Mouse (Mus musculus) forebrain, embryonic 16.5 days (tissue): Measurements from ENCODE around the gene Nr6a1. TPM values are rescaled to one million over a fixed set of nuclear protein-coding genes. Genes with fewer than 3 reads are reported as not detected.

Experiments
- ATAC-seq: fragments of 200-750 bp; cut with Nextera tagmentation; 2 replicates; pipeline ENCODE4 v1.8.0; 2017; ENCODE audit warnings: mild to moderate bottlenecking, moderate library complexity
- H3K27ac ChIP-seq: fragments of 300-500 bp; sonication (generic); 2 replicates; pipeline ENCODE4 v1.5.1; 2014; ENCODE audit warnings: low read length, control low read depth
- H3K27me3 ChIP-seq: fragments of 300-500 bp; sonication (generic); replicated peaks from 2 replicates; pipeline ENCODE4 v1.6.1; 2014; ENCODE audit warnings: low read length; ENCODE audit not compliant: control insufficient read depth, insufficient read depth
- H3K36me3 ChIP-seq: fragments of 300-500 bp; sonication (generic); 2 replicates; pipeline ENCODE4 v1.6.1; 2014; ENCODE audit not compliant: control insufficient read depth, insufficient read depth
- H3K4me1 ChIP-seq: fragments of 300-500 bp; sonication (generic); replicated peaks from 2 replicates; pipeline ENCODE4 v1.6.1; 2014; ENCODE audit warnings: low read length; ENCODE audit not compliant: control insufficient read depth, insufficient read depth
- H3K4me2 ChIP-seq: fragments of 300-500 bp; sonication (generic); 2 replicates; pipeline ENCODE4 v1.6.1; 2014; ENCODE audit warnings: mild to moderate bottlenecking, low read length, control low read depth
- H3K4me3 ChIP-seq: fragments of 300-500 bp; sonication (generic); replicated peaks from 2 replicates; pipeline ENCODE4 v1.5.1; 2014; ENCODE audit warnings: mild to moderate bottlenecking, low read length, control low read depth
- H3K9ac ChIP-seq: fragments of 300-500 bp; sonication (generic); replicated peaks from 2 replicates; pipeline ENCODE4 v1.6.1; 2014; ENCODE audit warnings: low read depth, low read length, control low read depth
- H3K9me3 ChIP-seq: fragments of 300-500 bp; sonication (generic); 2 replicates; pipeline ENCODE4 v1.6.1; 2016; ENCODE audit warnings: low read length; ENCODE audit not compliant: control insufficient read depth
- WGBS: fragments of 180-500 bp; shearing (Covaris S2); extraction: QIAGEN DNeasy Blood & Tissue Kit; methylation state at CpG from one replicate; pipeline ENCODE4 v1.1.7; 2014; 5-methylcytosine and 5-hydroxymethylcytosine counted together
- polyA plus RNA-seq: library from polyadenylated mRNA; unstranded; fragments of >200 nt; fragmentation: Nextera tagmentation; extraction: Ambion mirVana; gene quantifications from 2 replicates; pipeline ENCODE4 v1.2.1, GENCODE M21; 2015

Nr6a1 gene
- polyA plus RNA-seq, 1 experiment from 2014 or later: 1.1 TPM

DNA sequence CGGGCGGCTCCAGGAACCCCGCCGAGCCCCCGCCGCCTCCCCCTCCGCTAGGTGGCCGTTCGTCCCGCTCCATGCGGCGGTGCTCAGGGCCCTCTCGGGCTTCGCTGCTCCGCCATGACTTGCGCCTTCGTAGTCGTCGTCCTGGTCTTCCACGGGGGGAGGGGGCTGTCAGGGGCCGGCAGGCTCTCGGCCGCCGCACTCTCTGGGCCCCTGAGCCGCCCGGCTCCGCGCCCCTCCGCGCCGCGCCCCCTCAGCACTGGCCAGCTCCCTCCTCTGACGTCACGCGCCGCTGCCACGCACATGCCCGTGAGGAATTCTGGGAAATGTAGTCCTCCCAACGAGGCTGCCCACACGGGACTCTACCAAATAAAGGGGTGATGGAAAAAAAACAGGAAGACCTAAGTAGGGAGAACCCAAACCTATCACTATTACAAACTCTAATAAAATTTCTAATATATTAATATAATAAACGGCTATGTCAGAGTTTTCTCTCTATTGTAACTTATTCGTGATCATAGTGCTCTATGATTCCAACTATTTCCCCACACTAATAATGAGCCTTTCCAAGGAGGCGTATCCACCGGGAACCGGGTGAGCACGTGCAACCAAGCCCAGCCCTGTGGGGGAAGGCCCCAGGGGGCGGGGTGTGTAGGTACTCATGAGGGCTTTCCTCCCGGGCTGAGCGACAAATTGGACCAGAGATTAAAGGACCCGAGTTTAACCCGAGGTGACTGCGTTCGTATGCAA, 1.2 kb downstream of the Nr6a1 start:
- peaks cover 10% of the 10 kb centered on the region for H3K27me3 ChIP-seq
- peak overlapping the region; percentile 70 for H3K9ac ChIP-seq
- H3K4me3 ChIP-seq: peak overlapping the region; percentile 85
- peaks cover 19% of the 10 kb centered on the region for H3K4me1 ChIP-seq
- H3K36me3 ChIP-seq: no peaks in the 10 kb centered on the region
- under 1% methylated on average over 48 of the region's 53 CpGs for WGBS
- no peak overlapping the region for H3K27ac ChIP-seq
- H3K9me3 ChIP-seq: no peaks in the 10 kb centered on the region
- H3K4me2 ChIP-seq: peak overlapping the region; percentile 99
- ATAC-seq: peak; percentile 94

DNA sequence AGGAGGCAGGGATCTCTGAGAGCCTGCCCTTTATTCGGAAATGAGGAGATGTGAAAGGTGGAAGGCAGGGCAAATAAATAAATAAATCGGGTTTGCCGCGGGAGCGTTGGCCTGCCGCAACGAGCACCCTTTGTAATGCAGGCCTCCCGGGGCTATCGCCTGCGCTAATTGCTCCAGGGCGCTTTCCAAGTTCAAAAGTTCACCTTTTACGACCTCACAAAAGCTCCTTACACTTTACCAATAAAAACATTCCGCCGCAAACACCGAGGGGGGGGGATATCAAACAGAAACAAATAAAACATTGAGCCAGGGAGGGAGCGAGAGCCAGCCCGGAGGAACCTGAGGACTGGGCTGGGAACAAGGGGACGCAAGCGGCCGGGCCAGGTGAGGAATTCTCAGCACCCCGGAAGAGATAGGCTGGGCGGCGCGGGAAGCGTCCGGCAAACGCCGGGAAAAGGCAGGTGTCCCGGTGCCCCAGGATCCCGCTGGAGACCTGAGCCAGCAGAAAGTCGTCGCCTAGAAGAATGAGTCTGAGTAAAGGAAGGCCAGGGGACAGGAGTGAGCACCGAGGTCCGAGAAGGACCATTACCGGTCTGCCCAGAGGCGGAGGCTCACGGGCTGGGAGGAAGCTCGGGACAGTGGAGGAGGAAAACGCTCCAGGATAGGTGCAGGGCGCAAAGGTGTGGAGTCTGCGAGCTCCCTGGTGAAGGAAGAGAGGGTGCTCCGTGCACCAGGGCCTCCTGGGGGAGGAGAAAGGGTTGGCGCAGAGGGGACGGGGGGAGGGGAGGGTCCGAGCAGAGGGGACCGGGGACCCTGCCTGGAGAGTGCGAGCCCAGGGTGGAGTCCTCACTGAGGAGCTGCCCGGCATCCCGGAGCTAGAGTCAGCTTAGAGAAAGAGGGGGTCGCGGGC, 2.1 kb downstream of the Nr6a1 start:
- Histone ChIP-seq H3K4me2 (peak overlapping the region; percentile 99), H3K27ac (no peak overlapping the region), H3K9me3 (no peaks in the 10 kb centered on the region), H3K4me3 (peak overlapping the region; percentile 85), H3K27me3 (peaks cover 9% of the 10 kb centered on the region), H3K36me3 (no peaks in the 10 kb centered on the region), H3K9ac (peak overlapping the region; percentile 70), H3K4me1 (peaks cover 18% of the 10 kb centered on the region)
- peak; percentile 52 for ATAC-seq
- under 1% methylated on average over 51 of the region's 51 CpGs for WGBS

DNA sequence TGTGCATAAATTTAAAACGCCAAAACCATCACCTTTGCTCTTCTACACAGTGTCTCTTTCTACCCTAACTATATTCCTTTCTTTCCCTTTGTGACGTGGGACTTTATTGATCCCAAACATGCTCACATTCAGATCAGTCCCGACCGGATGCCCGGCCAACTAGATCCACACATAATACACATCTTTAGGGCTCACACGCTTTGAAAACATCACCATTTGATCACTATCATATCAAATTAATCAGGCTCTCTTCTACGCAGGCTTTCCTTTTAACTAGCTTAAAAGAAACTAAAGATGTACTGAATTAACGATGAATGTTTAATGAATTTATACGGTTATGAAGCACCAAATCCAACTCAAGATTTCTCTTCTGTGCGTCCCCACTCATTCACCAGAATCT, 2.9 kb downstream of the Nr6a1 start:
- ATAC-seq: no peak
- H3K4me3 ChIP-seq: peak overlapping the region; percentile 85
- peaks cover 8% of the 10 kb centered on the region for H3K27me3 ChIP-seq
- H3K4me2 ChIP-seq: peak overlapping the region; percentile 99
- H3K27ac ChIP-seq: no peak overlapping the region
- no peak overlapping the region for H3K9ac ChIP-seq
- peaks cover 18% of the 10 kb centered on the region for H3K4me1 ChIP-seq
- H3K9me3 ChIP-seq: no peaks in the 10 kb centered on the region
- 4% methylated on average over 10 of the region's 10 CpGs for WGBS
- H3K36me3 ChIP-seq: no peaks in the 10 kb centered on the region

DNA sequence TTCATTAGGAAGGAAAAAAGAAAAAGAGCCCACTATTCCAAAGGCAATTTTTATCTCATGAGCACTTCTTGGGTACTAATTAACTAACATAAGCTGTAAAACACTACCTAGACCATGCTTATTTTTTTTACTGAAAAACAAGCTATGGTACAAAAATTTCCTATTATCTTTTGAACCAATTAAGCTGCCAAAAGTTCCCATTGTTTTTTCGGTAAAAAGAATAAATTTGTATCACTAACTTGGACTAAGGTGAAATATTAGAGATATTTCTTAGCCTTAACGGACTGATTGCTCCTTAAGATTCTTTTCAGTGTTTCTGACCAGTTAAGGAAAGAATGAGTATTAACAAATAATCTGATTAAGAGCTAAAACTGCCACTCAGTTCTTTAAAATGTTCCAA, 3.6 kb downstream of the Nr6a1 start:
- 24% methylated on average over 2 of the region's 2 CpGs for WGBS
- no peaks in the 10 kb centered on the region for H3K9me3 ChIP-seq
- H3K4me1 ChIP-seq: peaks cover 18% of the 10 kb centered on the region
- H3K4me3 ChIP-seq: no peak overlapping the region
- H3K36me3 ChIP-seq: no peaks in the 10 kb centered on the region
- no peak overlapping the region for H3K9ac ChIP-seq
- no peak overlapping the region for H3K27ac ChIP-seq
- peaks cover 8% of the 10 kb centered on the region for H3K27me3 ChIP-seq
- no peak overlapping the region for H3K4me2 ChIP-seq
- ATAC-seq: no peak

DNA sequence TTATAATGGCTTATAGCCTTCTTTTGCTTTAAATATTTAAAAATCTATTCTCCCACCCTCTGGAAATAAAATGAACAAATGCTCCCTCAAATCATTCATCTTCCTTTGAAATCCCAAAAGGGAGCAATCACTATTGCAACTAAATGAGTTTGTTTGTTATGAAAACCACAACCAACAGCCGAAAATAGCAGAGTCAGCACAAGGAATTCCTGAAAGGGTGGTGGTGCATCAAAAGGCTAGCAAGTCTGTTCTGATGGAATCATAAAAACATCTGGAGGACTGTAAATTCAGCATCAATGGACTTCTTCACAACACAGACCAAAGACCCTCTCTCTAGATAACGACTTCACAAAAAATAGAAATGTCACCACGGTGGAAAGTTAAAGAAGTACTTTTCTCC, 4.0 kb downstream of the Nr6a1 start:
- no peak overlapping the region for H3K9ac ChIP-seq
- no peak for ATAC-seq
- H3K4me1 ChIP-seq: peaks cover 18% of the 10 kb centered on the region
- H3K36me3 ChIP-seq: no peaks in the 10 kb centered on the region
- WGBS: 30% methylated on average over 3 of the region's 3 CpGs
- H3K4me3 ChIP-seq: no peak overlapping the region
- H3K4me2 ChIP-seq: no peak overlapping the region
- no peaks in the 10 kb centered on the region for H3K9me3 ChIP-seq
- H3K27ac ChIP-seq: no peak overlapping the region
- peaks cover 8% of the 10 kb centered on the region for H3K27me3 ChIP-seq

DNA sequence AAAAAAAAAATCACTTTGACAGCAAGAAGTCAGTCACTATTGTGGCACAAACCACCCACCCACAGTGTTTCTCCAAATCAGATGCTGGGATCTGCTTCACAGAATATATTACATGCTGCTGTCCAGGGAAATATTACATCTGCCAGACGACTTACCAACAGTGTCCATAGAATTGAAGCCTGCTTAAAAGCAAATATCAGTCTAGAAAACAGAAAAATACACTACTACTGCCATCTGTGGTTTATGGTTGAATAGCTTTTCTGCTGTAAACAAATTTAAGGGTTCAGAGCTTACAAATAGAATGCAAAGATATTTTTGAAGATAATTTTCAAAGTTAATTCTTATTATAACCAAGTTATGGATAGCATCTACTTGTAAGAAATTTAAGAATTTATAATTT, 6.1 kb downstream of the Nr6a1 start:
- no peak overlapping the region for H3K4me3 ChIP-seq
- no peak overlapping the region for H3K4me2 ChIP-seq
- H3K27ac ChIP-seq: no peak overlapping the region
- ATAC-seq: no peak
- H3K9ac ChIP-seq: no peak overlapping the region
- H3K9me3 ChIP-seq: no peaks in the 10 kb centered on the region
- no peaks in the 10 kb centered on the region for H3K36me3 ChIP-seq
- H3K4me1 ChIP-seq: peaks cover 13% of the 10 kb centered on the region
- peaks cover 8% of the 10 kb centered on the region for H3K27me3 ChIP-seq
- 23% methylated on average over 1 of the region's 1 CpGs for WGBS

DNA sequence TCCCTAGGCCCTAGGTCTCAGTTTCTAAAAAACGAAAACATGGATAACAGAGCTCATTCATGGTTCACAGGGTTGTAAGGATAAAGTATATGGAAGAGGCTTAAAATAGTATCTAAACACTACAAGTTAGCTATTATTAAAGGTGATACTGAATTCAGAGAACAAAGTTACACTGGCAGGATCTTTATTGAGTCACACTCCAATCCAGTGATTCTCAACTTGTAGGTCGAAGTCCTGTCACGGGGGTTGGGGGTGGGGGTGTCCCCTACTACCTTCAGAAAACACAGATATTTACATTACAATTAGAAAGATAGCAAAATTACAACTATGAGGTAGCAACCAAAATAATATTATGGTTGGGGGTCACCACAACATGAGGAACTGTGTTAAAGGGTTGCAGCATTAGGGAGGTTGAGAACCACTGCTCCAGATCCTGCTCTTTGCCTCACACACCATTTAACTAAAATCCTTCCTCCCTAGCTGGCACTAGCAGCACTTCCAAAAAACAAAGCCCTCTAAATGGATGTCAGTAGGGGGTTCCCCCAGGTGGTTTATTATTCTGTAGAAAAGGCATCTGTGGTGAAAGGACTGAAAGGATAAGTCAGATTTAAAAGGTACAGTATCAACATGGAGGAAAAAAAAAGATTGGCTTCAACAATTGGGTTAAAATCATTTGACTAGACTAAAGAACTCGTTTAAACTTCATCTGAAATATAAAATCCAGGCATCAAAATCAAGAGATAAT, 10.4 kb downstream of the Nr6a1 start:
- Histone ChIP-seq H3K4me2 (no peak overlapping the region), H3K4me3 (no peak overlapping the region), H3K9ac (no peak overlapping the region), H3K9me3 (no peaks in the 10 kb centered on the region), H3K27ac (no peak overlapping the region), H3K4me1 (peaks cover 3% of the 10 kb centered on the region; the same call in 1 of the 2 replicates), H3K36me3 (no peaks in the 10 kb centered on the region), H3K27me3 (peaks cover 2% of the 10 kb centered on the region; the same call in 1 of the 2 replicates)
- no peak for ATAC-seq
- WGBS: 26% methylated on average over 4 of the region's 4 CpGs

DNA sequence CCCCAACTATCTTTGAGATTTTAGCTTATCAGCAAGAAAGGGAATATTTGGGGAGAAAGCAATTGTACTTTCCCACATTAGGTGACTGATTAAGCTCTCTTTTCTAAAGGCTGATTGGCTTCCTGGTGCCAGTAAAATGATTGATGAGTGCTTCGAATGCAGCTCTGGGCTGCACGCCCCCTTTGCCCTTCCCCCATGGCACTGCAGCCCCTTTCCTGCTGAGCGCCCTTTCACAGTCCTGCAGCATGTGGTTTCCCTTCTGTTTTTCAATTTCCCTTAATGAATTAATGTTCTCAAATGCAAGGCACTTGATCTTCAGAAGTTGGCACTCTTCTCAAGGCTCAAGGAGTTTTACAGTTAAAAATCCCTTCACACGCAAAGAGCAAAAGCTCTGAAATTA, 12.5 kb downstream of the Nr6a1 start:
- no peaks in the 10 kb centered on the region for H3K36me3 ChIP-seq
- no peak overlapping the region for H3K27ac ChIP-seq
- 0 out of 2 replicates have a peak, but pooled peaks have one; percentile 49 for ATAC-seq
- H3K9ac ChIP-seq: no peak overlapping the region
- WGBS: 11% methylated on average over 4 of the region's 4 CpGs
- no peaks in the 10 kb centered on the region for H3K27me3 ChIP-seq
- no peak overlapping the region for H3K4me3 ChIP-seq
- H3K4me2 ChIP-seq: no peak overlapping the region
- H3K9me3 ChIP-seq: no peaks in the 10 kb centered on the region
- peaks cover 3% of the 10 kb centered on the region; the same call in 1 of the 2 replicates for H3K4me1 ChIP-seq

DNA sequence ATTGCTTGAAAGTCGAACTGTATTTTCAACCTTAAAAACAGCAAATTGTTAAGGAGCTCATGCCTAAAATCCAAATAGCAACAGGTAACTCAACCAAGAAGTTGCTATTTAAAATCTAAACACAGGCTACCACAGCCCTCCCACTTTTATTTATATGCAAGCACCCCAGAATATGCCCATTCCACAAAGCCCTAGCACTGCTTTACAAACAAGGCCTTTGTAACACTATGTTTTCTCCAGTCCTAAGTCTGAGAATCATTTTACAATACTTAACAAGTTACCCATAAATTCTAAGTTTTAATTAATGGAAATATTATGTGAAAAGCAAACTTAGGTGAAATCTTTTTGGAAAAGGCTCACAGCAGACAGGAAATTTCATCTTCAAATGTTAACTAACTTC, 13.0 kb downstream of the Nr6a1 start:
- no peak for ATAC-seq
- H3K4me3 ChIP-seq: no peak overlapping the region
- peaks cover 3% of the 10 kb centered on the region; the same call in 1 of the 2 replicates for H3K4me1 ChIP-seq
- H3K4me2 ChIP-seq: no peak overlapping the region
- H3K9ac ChIP-seq: no peak overlapping the region
- H3K36me3 ChIP-seq: no peaks in the 10 kb centered on the region
- no peaks in the 10 kb centered on the region for H3K27me3 ChIP-seq
- no peaks in the 10 kb centered on the region for H3K9me3 ChIP-seq
- H3K27ac ChIP-seq: no peak overlapping the region
- 42% methylated on average over 1 of the region's 1 CpGs for WGBS
